Mouse (Mus musculus) telencephalon, adult 2 months (tissue): ENCODE measurements around the gene Mcrip1.
"Not testable (repeated sequence)": the region's sequence is repeated elsewhere in the genome, so short reads cannot be mapped to it uniquely, and the experiment has no call there.

Source experiments
- DNase-seq: peaks from one replicate; pipeline ENCODE4 v3.0.0-alpha.2; 2011; ENCODE audit warnings: low read depth, low spot score

Mcrip1 gene

GRCm38 (mm10) chr11:120549168-120549945 lies at the start of gene Mcrip1:
Mcrip1 (minus strand) TSS chr11:120549727.
- peak; percentile 68 for DNase-seq

- no peak for DNase-seq
These were observed 49.5 kb upstream of the Mcrip1 start for GRCm38 (mm10) chr11:120598990-120599549.

GRCm38 (mm10) chr11:120598283-120598989 lies 48.9 kb upstream of the Mcrip1 start, which contains the start of the genes Alyref and Anapc11:
Alyref (minus strand) TSS chr11:120598365.
Anapc11 (plus strand) TSS chr11:120598421.
- DNase-seq = peak; percentile 91

GRCm38 (mm10) chr11:120597240-120598235 lies 48.0 kb upstream of the Mcrip1 start:
- no peak for DNase-seq

- no peak for DNase-seq
These were observed 39.0 kb upstream of the Mcrip1 start for GRCm38 (mm10) chr11:120588531-120588930.

- DNase-seq = no peak
These were observed 34.4 kb upstream of the Mcrip1 start for GRCm38 (mm10) chr11:120583937-120584336.

- DNase-seq = not testable (repeated sequence)
These were observed 33.4 kb upstream of the Mcrip1 start for GRCm38 (mm10) chr11:120582982-120583293.

GRCm38 (mm10) chr11:120582268-120582981 lies 32.9 kb upstream of the Mcrip1 start:
- DNase-seq = no peak

GRCm38 (mm10) chr11:120581490-120582267 lies 32.2 kb upstream of the Mcrip1 start, which contains the start of gene Arhgdia:
Arhgdia (minus strand) TSS chr11:120581624.
- DNase-seq = peak; percentile 73

GRCm38 (mm10) chr11:120580871-120581331 lies 31.4 kb upstream of the Mcrip1 start:
- DNase-seq = no peak

- DNase-seq = no peak
These were observed 30.7 kb upstream of the Mcrip1 start for GRCm38 (mm10) chr11:120580190-120580589.

- DNase-seq = no peak
These were observed 30.0 kb upstream of the Mcrip1 start for GRCm38 (mm10) chr11:120579316-120580107.

GRCm38 (mm10) chr11:120578694-120579243 lies 29.2 kb upstream of the Mcrip1 start:
- no peak for DNase-seq

GRCm38 (mm10) chr11:120578024-120578693 lies 28.6 kb upstream of the Mcrip1 start:
- DNase-seq = no peak

GRCm38 (mm10) chr11:120577211-120578023 lies 27.9 kb upstream of the Mcrip1 start:
- no peak for DNase-seq

GRCm38 (mm10) chr11:120576365-120576981 lies 26.9 kb upstream of the Mcrip1 start:
- DNase-seq = no peak

GRCm38 (mm10) chr11:120575940-120576339 lies 26.4 kb upstream of the Mcrip1 start:
- no peak for DNase-seq
